Mouse (Mus musculus): ENCODE results near the gene Sesn3.
A peak's percentile ranks its signal among the peaks of the same experiment; 100 is the strongest.

DNA sequence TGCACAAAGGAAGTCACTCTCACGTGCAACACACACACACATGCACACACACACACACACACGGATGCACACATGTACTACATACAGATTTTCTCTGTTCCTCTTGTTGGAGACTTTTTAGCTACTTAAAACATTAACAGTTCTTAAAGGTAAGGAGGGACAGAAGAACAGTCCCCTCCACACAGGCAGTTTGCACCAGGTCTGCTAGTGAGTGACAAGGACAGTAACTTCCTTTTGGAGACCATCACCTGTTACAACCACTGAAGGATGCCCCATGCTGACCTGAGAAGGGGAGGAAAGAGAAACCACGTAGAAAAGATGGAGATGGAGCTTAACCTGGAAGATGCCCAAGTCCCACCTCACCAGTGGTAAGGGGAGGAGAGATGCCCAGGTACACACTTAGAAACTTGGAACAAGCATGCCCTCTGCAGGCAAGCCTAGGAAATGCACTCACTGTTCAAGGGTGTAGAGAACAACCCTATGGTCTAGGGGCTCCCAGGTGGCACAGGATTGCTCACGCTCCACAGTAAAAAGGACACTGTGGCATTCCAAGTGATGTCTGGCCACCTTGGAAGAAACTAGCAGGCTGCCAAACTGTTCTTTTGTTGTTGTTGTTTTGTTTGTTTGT lies 67.3 kb downstream of the Sesn3 start:
- peak; percentile 90 for TF ChIP-seq CTCF (IDR thresholded peaks at IDR 0.05; ENCODE audit: low read depth)
- TF ChIP-seq EP300 (IDR thresholded peaks at IDR 0.05; ENCODE audit: low read depth), result no peak
